In the genomic region with DNA sequence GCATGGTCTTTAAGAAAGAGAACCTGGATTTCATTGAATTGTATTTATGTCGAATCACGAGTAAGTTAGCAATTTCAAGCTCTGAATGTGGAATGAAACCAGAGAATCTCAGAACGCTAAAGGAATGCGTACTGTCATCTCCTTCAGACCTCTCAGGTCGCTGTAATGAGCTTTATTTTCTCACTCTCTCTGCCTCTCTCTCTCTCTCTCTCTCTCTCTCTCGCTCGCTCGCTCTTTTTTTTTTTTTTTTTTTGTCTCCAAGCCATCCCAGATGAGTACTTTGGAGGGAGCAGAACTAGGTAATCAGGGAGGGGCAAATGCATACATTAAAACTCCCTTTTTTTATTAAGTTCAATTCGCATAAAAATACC, we compare ENCODE assay signal across 8 mouse cellular contexts. TPM values are rescaled to one million over a fixed set of nuclear protein-coding genes. Genes with fewer than 3 reads are reported as not detected.
DNase-seq lines count a peak whose midpoint lies in the region; ATAC-seq and TF ChIP-seq lines count a peak whose summit lies in the region.

No protein-coding gene starts in this region.

- peak overlapping the region; percentile 73 for H3K9ac ChIP-seq in heart, embryonic 14.5 days (ENCODE audit: low read length)
- H3K9ac ChIP-seq in MEL (ENCODE audit: control insufficient read depth, low read depth, low read length, poor library complexity, severe bottlenecking) = peak overlapping the region; percentile 63

- H3K4me2 ChIP-seq in heart, embryonic 14.5 days (ENCODE audit: low read length) = peak overlapping the region; percentile 87

- WGBS in heart, embryonic 14.5 days = under 1% methylated on average over 6 of the region's 9 CpGs

- peak overlapping the region; percentile 48 to 78 for H3K4me3 ChIP-seq in heart, embryonic 14.5 days (ENCODE audit: control insufficient read depth in 1 of 2, insufficient read depth in 1 of 2, low read depth in 1 of 2, low read length in 2 of 2)
- H3K4me3 ChIP-seq in MEL (ENCODE audit: control insufficient read depth in 1 of 2, insufficient read depth in 1 of 2, low read depth in 2 of 2, low read length in 2 of 2) = peak overlapping the region; percentile 63 to 76

- DNase-seq in heart, adult 18-20 months = no peak
- no peak for DNase-seq in MEL (ENCODE audit: low read depth, low spot score)
- DNase-seq in urinary bladder, postnatal 14 days (ENCODE audit: low spot score) = no peak
- DNase-seq in right cerebral cortex, postnatal 4 days = no peak
- DNase-seq in gastrocnemius, postnatal 4 days (ENCODE audit: low spot score in 2 of 2) = no peak

- TF ChIP-seq CTCF in MEL (IDR thresholded peaks at IDR 0.05 in 2 of 3, conservative IDR thresholded peaks at IDR 0.05 in 1 of 3; ENCODE audit: control insufficient read depth in 1 of 3, insufficient read depth in 1 of 3, low read depth in 2 of 3, low read length in 3 of 3, poor library complexity in 1 of 3, severe bottlenecking in 1 of 3) = no peak

- no peaks in the 10 kb centered on the region for H3K27me3 ChIP-seq in heart, embryonic 14.5 days (ENCODE audit: control insufficient read depth, insufficient read depth, low read length)
- H3K27me3 ChIP-seq in MEL (ENCODE audit: control insufficient read depth in 1 of 2, insufficient read depth in 2 of 2, low read length in 2 of 2) = no peaks in the 10 kb centered on the region

- ATAC-seq in heart, embryonic 14.5 days (ENCODE audit: insufficient number of reproducible peaks, insufficient read depth, low FRiP score, low read depth) = no peak
- ATAC-seq in hematopoietic stem cell, adult 5-6 weeks (replicated peaks in 1 of 2; ENCODE audit: insufficient read depth in 1 of 2, low FRiP score in 2 of 2, low TSS enrichment in 1 of 2, low read depth in 1 of 2, poor library complexity in 2 of 2, severe bottlenecking in 2 of 2) = peak; percentile 13 to 22; a peak in 2 of 4 replicates
- ATAC-seq in megakaryocyte-erythroid progenitor cell, adult 5-6 weeks (replicated peaks; ENCODE audit: low FRiP score, low TSS enrichment, poor library complexity, severe bottlenecking) = peak; percentile 37

- TF ChIP-seq EP300 in MEL (IDR thresholded peaks at IDR 0.05; ENCODE audit: low read depth in 1 of 2, low read length in 2 of 2) = no peak

- TF ChIP-seq POLR2A in MEL (IDR thresholded peaks at IDR 0.05; ENCODE audit: control insufficient read depth in 1 of 2, insufficient read depth in 1 of 2, low read depth in 1 of 2, low read length in 2 of 2, poor library complexity in 1 of 2) = no peak

- H3K9me3 ChIP-seq in heart, embryonic 14.5 days (ENCODE audit: control insufficient read depth, low read length) = no peaks in the 10 kb centered on the region
- H3K9me3 ChIP-seq in MEL (replicated peaks; ENCODE audit: insufficient read depth, low read length) = no peaks in the 10 kb centered on the region

- H3K79me2 ChIP-seq in MEL (ENCODE audit: control insufficient read depth, insufficient read depth, low read length, poor library complexity) = no peaks in the 10 kb centered on the region

- H3K36me3 ChIP-seq in heart, embryonic 14.5 days (ENCODE audit: control insufficient read depth, insufficient read depth, low read length) = peaks cover 25% of the 10 kb centered on the region
- peaks cover 0 to 2% of the 10 kb centered on the region in 2 experiments; a peak in 2 of 4 replicates for H3K36me3 ChIP-seq in MEL (ENCODE audit: control insufficient read depth in 1 of 2, insufficient read depth in 2 of 2, low read length in 2 of 2)

- TF ChIP-seq RAD21 in MEL (IDR thresholded peaks at IDR 0.05; ENCODE audit: low read depth, low read length) = no peak

- H3K27ac ChIP-seq in heart, embryonic 14.5 days (replicated peaks in 1 of 2; ENCODE audit: control insufficient read depth in 1 of 2, insufficient read depth in 1 of 2, low read depth in 2 of 2, low read length in 2 of 2) = peak overlapping the region; percentile 87 to 92
- H3K27ac ChIP-seq in MEL (ENCODE audit: control insufficient read depth, low read depth, low read length) = peak overlapping the region; percentile 9; the same call in 1 of the 2 replicates

- H3K4me1 ChIP-seq in heart, embryonic 14.5 days (ENCODE audit: control insufficient read depth in 2 of 2, insufficient read depth in 2 of 2, low read length in 2 of 2) = peaks cover 8 to 44% of the 10 kb centered on the region in 2 experiments
- H3K4me1 ChIP-seq in MEL (ENCODE audit: control insufficient read depth in 1 of 2, insufficient read depth in 2 of 2, low read length in 2 of 2) = no peaks in the 10 kb centered on the region

TF ChIP-seq in MEL, 35 proteins besides CTCF, POLR2A, EP300 and RAD21:
- TF ChIP-seq TAL1 (IDR thresholded peaks at IDR 0.05; ENCODE audit: low read length) = no peak
- TF ChIP-seq POLR2AphosphoS2 (IDR thresholded peaks at IDR 0.05; ENCODE audit: low read length) = no peak
- peak; percentile 79 for TF ChIP-seq ZNF384 (IDR thresholded peaks at IDR 0.05; ENCODE audit: low read depth, low read length)
- TF ChIP-seq MEF2A (IDR thresholded peaks at IDR 0.05; ENCODE audit: extremely low read depth, insufficient replicate concordance, low read depth, low read length, poor library complexity, severe bottlenecking) = no peak
- TF ChIP-seq ELF1 (IDR thresholded peaks at IDR 0.05; ENCODE audit: low read depth, low read length) = no peak
- TF ChIP-seq JUND (IDR thresholded peaks at IDR 0.05; ENCODE audit: low read depth, low read length) = peak; percentile 80
- no peak for TF ChIP-seq GABPA (IDR thresholded peaks at IDR 0.05; ENCODE audit: low read depth, low read length)
- TF ChIP-seq GATA1 (IDR thresholded peaks at IDR 0.05; ENCODE audit: low read depth, low read length) = no peak
- TF ChIP-seq USF1 (IDR thresholded peaks at IDR 0.05; ENCODE audit: low read depth, low read length) = no peak

RNA-seq across cellular contexts. Expression of a gene that starts 0.5 kb away (rescaled TPM):
- polyA plus RNA-seq in heart, embryonic 14.5 days (2014; fragmentation: Nextera tagmentation; extraction: Ambion mirVana) = 24.0 and 25.8 TPM in 2 replicates
- total RNA-seq in heart, adult 18-20 months (2021) = 10 to 100 TPM; 15.0 TPM
- 2.5 and 4.8 TPM in 2 replicates for total RNA-seq in MEL (2012; rRNA removed)
- 1 to 10 TPM in 1 of 2 experiments, not detected in 1; 5.7 TPM for polyA plus RNA-seq in MEL (2012; ENCODE audit: insufficient read depth in 1 of 2, insufficient read length in 2 of 2, low read depth in 1 of 2, low replicate concordance in 2 of 2, missing spikeins in 1 of 2)
- total RNA-seq in hematopoietic stem cell, adult 5-6 weeks (2017) = 4.3 and 8.7 TPM in 2 replicates
- 2.3 and 3.7 TPM in 2 replicates for total RNA-seq in megakaryocyte-erythroid progenitor cell, adult 5-6 weeks (2014; fragmentation: Nextera tagmentation)
- total RNA-seq in megakaryocyte-erythroid progenitor cell, adult 5-6 weeks (2017) = 1.0 and 7.7 TPM in 2 replicates
- 1 to 10 TPM; 7.5 to 7.8 TPM for total RNA-seq in gastrocnemius, postnatal 4 days (2021)

RNA-seq across cellular contexts. Expression of a gene that starts 41.1 kb away (rescaled TPM):
- not detected in 2 replicates for polyA plus RNA-seq in heart, embryonic 14.5 days (2014; fragmentation: Nextera tagmentation; extraction: Ambion mirVana)
- total RNA-seq in heart, adult 18-20 months (2021) = under 1 TPM in 1 of 2 experiments, not detected in 1; 0.31 TPM
- not detected in 2 replicates for total RNA-seq in MEL (2012; rRNA removed)
- polyA plus RNA-seq in MEL (2012; ENCODE audit: insufficient read depth in 1 of 2, insufficient read length in 2 of 2, low read depth in 1 of 2, low replicate concordance in 2 of 2, missing spikeins in 1 of 2) = not detected
- 0.50 TPM in 1 of 2 replicates, not detected in the other for total RNA-seq in hematopoietic stem cell, adult 5-6 weeks (2017)
- not detected in 2 replicates for total RNA-seq in megakaryocyte-erythroid progenitor cell, adult 5-6 weeks (2014; fragmentation: Nextera tagmentation)
- not detected in 2 replicates for total RNA-seq in megakaryocyte-erythroid progenitor cell, adult 5-6 weeks (2017)
- not detected for total RNA-seq in gastrocnemius, postnatal 4 days (2021)
